In the genomic region with DNA sequence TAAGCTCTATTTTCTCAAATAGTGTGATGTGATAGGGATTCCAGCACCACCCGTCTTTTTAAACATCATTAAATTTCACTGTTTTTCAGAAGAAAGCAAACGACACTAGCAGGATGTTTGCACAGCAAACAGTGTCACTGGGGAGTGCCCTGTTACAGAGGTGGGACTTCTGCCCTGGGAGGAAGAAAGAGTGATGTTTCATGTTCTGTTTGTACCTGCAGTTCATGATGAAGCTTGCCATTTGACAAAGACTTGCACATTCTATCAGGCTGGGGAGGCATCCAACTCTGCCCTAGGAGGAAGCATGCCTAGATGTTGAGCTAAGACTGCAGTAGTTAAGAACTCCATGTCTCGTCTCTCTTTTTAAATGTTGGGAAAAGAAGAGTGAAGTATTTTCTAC, we compare ENCODE assay signal across 25 mouse cellular contexts.
DNase-seq lines count a peak whose midpoint lies in the region; ATAC-seq and TF ChIP-seq lines count a peak whose summit lies in the region.
"Had no signal": no experiment of that assay in that cellular context is flagged by ENCODE, and none has a peak within 500 bp of the region (broad histone marks: within the 10 kb centered on the region; RNA-seq: fewer than 3 reads in every experiment).

No protein-coding gene starts in this region.

- TF ChIP-seq EP300 in stomach, postnatal 0 days (optimal IDR thresholded peaks at IDR 0.05), result no peak

- WGBS in embryonic facial prominence, embryonic 14.5 days, result 45% methylated on average over 3 of the region's 3 CpGs
- WGBS in embryonic facial prominence, embryonic 10.5 days, result 66% methylated on average over 3 of the region's 3 CpGs
- WGBS in stomach, embryonic 16.5 days, result 45% methylated on average over 3 of the region's 3 CpGs
- 36% methylated on average over 3 of the region's 3 CpGs for WGBS in stomach, postnatal 0 days

- no peak for TF ChIP-seq CTCF in layer of hippocampus, adult 2 months (conservative IDR thresholded peaks at IDR 0.05)
- TF ChIP-seq CTCF in stomach, postnatal 0 days (IDR thresholded peaks at IDR 0.05; ENCODE audit: low read depth), result no peak

- H3K27ac ChIP-seq in embryonic facial prominence, embryonic 14.5 days (replicated peaks; ENCODE audit: low read depth, low read length), result no peak overlapping the region
- no peak overlapping the region for H3K27ac ChIP-seq in embryonic facial prominence, embryonic 10.5 days (replicated peaks)
- H3K27ac ChIP-seq in layer of hippocampus, adult 2 months, result peak overlapping the region; percentile 80
- H3K27ac ChIP-seq in stomach, embryonic 16.5 days (ENCODE audit: low read length), result no peak overlapping the region
- H3K27ac ChIP-seq in stomach, postnatal 0 days (replicated peaks), result no peak overlapping the region
- H3K27ac ChIP-seq: embryonic facial prominence, embryonic 13.5 days; forebrain, embryonic 13.5 days had no signal

- no peak overlapping the region for H3K4me2 ChIP-seq in embryonic facial prominence, embryonic 14.5 days (ENCODE audit: low read depth, low read length)
- no peak overlapping the region for H3K4me2 ChIP-seq in stomach, embryonic 16.5 days (ENCODE audit: low read depth, low read length)
- no peak overlapping the region for H3K4me2 ChIP-seq in stomach, postnatal 0 days (replicated peaks; ENCODE audit: low read depth)
- H3K4me2 ChIP-seq: embryonic facial prominence, embryonic 13.5 days; forebrain, embryonic 13.5 days had no signal

- ATAC-seq in embryonic facial prominence, embryonic 14.5 days (ENCODE audit: low read depth), result peak; percentile 55; the same call in 1 of the 2 replicates
- ATAC-seq in frontal cortex, adult (ENCODE audit: low TSS enrichment), result 0 out of 2 replicates have a peak, but pooled peaks have one; percentile 16
- peak; percentile 64; the same call in 1 of the 2 replicates for ATAC-seq in stomach, embryonic 16.5 days (ENCODE audit: insufficient read depth, low FRiP score)
- no peak for ATAC-seq in stomach, postnatal 0 days (ENCODE audit: low FRiP score, low TSS enrichment)
- ATAC-seq: activated CD4-positive, CD25-positive, alpha-beta regulatory T cell, adult 4 months; CD4-positive, CD25-positive, alpha-beta regulatory T cell, adult 4 months; forebrain, embryonic 13.5 days; forebrain, postnatal 0 days; Patski had no signal

- H3K4me3 ChIP-seq in embryonic facial prominence, embryonic 14.5 days (ENCODE audit: low read depth, low read length), result no peak overlapping the region
- no peak overlapping the region for H3K4me3 ChIP-seq in embryonic facial prominence, embryonic 10.5 days
- no peak overlapping the region for H3K4me3 ChIP-seq in layer of hippocampus, adult 2 months
- H3K4me3 ChIP-seq in stomach, embryonic 16.5 days (replicated peaks; ENCODE audit: low read length), result no peak overlapping the region
- no peak overlapping the region for H3K4me3 ChIP-seq in stomach, postnatal 0 days (ENCODE audit: low read depth, low read length)
- H3K4me3 ChIP-seq: embryonic facial prominence, embryonic 13.5 days; forebrain, embryonic 13.5 days had no signal

- H3K9ac ChIP-seq in embryonic facial prominence, embryonic 14.5 days (ENCODE audit: low read depth, low read length), result no peak overlapping the region
- no peak overlapping the region for H3K9ac ChIP-seq in stomach, embryonic 16.5 days (ENCODE audit: low read length)
- no peak overlapping the region for H3K9ac ChIP-seq in stomach, postnatal 0 days (ENCODE audit: low read length)
- H3K9ac ChIP-seq: embryonic facial prominence, embryonic 13.5 days; forebrain, embryonic 13.5 days; forebrain, postnatal 0 days had no signal

- no peaks in the 10 kb centered on the region for H3K36me3 ChIP-seq in embryonic facial prominence, embryonic 14.5 days (ENCODE audit: control insufficient read depth, insufficient read depth, low read length)
- H3K36me3 ChIP-seq in embryonic facial prominence, embryonic 10.5 days (replicated peaks), result no peaks in the 10 kb centered on the region
- no peaks in the 10 kb centered on the region for H3K36me3 ChIP-seq in stomach, embryonic 16.5 days (ENCODE audit: control insufficient read depth, insufficient read depth, low read length)
- H3K36me3 ChIP-seq in stomach, postnatal 0 days (ENCODE audit: control insufficient read depth, insufficient read depth, low read length), result no peaks in the 10 kb centered on the region
- H3K36me3 ChIP-seq: embryonic facial prominence, embryonic 13.5 days; G1E had no signal

- no peaks in the 10 kb centered on the region for H3K9me3 ChIP-seq in embryonic facial prominence, embryonic 14.5 days (ENCODE audit: control insufficient read depth, low read length)
- no peaks in the 10 kb centered on the region for H3K9me3 ChIP-seq in embryonic facial prominence, embryonic 10.5 days
- H3K9me3 ChIP-seq in stomach, embryonic 16.5 days (replicated peaks; ENCODE audit: control insufficient read depth, low read length), result no peaks in the 10 kb centered on the region
- H3K9me3 ChIP-seq in stomach, postnatal 0 days (ENCODE audit: control insufficient read depth, low read length), result no peaks in the 10 kb centered on the region
- H3K9me3 ChIP-seq: embryonic facial prominence, embryonic 13.5 days; forebrain, embryonic 13.5 days; G1E had no signal

- peak; percentile 19 for DNase-seq in embryonic facial prominence, embryonic 14.5 days (ENCODE audit: low spot score)
- no peak for DNase-seq in embryonic facial prominence, embryonic 10.5 days (ENCODE audit: low spot score)
- DNase-seq in frontal cortex, postnatal 36 days (ENCODE audit: low spot score in 2 of 2), result no peak
- DNase-seq in layer of hippocampus, adult 2 months (ENCODE audit: low spot score in 2 of 2), result no peak
- DNase-seq in layer of hippocampus, postnatal 36 days, result no peak
- DNase-seq in stomach, postnatal 0 days (ENCODE audit: low spot score), result no peak
- DNase-seq: adrenal gland, adult 8-10 months; adrenal gland, postnatal 14 days; adrenal gland, postnatal 36 days; B cell, adult 2 months; cerebellum, adult 11-12 months; cerebellum, adult 2 months; cerebellum, adult 9-10 months; cerebellum, postnatal 10 days; cerebellum, postnatal 25 days; forebrain, postnatal 0 days had no signal

- H3K4me1 ChIP-seq in embryonic facial prominence, embryonic 14.5 days (ENCODE audit: control insufficient read depth, insufficient read depth, low read length), result no peaks in the 10 kb centered on the region
- no peaks in the 10 kb centered on the region for H3K4me1 ChIP-seq in embryonic facial prominence, embryonic 10.5 days
- H3K4me1 ChIP-seq in stomach, embryonic 16.5 days (ENCODE audit: control insufficient read depth, insufficient read depth, low read length), result no peaks in the 10 kb centered on the region
- H3K4me1 ChIP-seq in stomach, postnatal 0 days (replicated peaks; ENCODE audit: control insufficient read depth, insufficient read depth), result no peaks in the 10 kb centered on the region
- H3K4me1 ChIP-seq: embryonic facial prominence, embryonic 13.5 days had no signal

- H3K27me3 ChIP-seq in embryonic facial prominence, embryonic 14.5 days (replicated peaks; ENCODE audit: control insufficient read depth, insufficient read depth, low read length), result no peaks in the 10 kb centered on the region
- H3K27me3 ChIP-seq in embryonic facial prominence, embryonic 10.5 days (replicated peaks; ENCODE audit: low read depth, poor library complexity, severe bottlenecking), result no peaks in the 10 kb centered on the region
- H3K27me3 ChIP-seq in stomach, embryonic 16.5 days (ENCODE audit: control insufficient read depth, insufficient read depth, low read length), result no peaks in the 10 kb centered on the region
- no peaks in the 10 kb centered on the region for H3K27me3 ChIP-seq in stomach, postnatal 0 days (ENCODE audit: control insufficient read depth, insufficient read depth, low read length)
- H3K27me3 ChIP-seq: CH12.LX; embryonic facial prominence, embryonic 13.5 days; forebrain, embryonic 13.5 days; Patski had no signal
